Comparison of ENCODE assay signal across 8 mouse cellular contexts in the genomic region with DNA sequence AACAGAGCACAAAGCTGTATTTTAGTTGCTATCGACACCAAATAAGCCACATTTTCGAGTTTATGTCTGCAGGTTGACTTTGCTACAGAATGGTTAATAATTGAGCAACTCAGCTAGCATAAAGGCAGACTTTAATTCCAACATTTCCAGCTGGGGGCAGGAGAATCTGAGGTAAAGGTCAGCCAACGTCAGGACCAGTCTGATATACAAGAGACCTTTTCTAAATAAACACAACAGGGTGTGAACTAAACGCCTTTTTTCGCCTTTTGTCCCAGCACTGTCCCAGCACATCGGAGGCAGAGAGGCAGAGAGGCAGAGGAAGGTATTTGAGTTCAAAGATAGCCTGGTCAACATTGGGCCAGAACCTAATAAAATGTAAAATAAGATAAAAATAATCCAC. TPM values are rescaled to one million over a fixed set of nuclear protein-coding genes. Genes with fewer than 3 reads are reported as not detected.
DNase-seq lines count a peak whose midpoint lies in the region; ATAC-seq lines count a peak whose summit lies in the region.

No protein-coding gene starts in this region.

- H3K27ac ChIP-seq in hindbrain, embryonic 13.5 days = no peak overlapping the region

- ATAC-seq in hindbrain, embryonic 13.5 days (ENCODE audit: low FRiP score) = no peak
- no peak for ATAC-seq in activated CD4-positive, CD25-positive, alpha-beta regulatory T cell, adult 4 months

- H3K4me1 ChIP-seq in hindbrain, embryonic 13.5 days (replicated peaks) = peaks cover 10% of the 10 kb centered on the region

- H3K36me3 ChIP-seq in hindbrain, embryonic 13.5 days = peaks cover 5% of the 10 kb centered on the region

- 18% methylated on average over 6 of the region's 6 CpGs for WGBS in hindbrain, embryonic 13.5 days

- DNase-seq in 3T3-L1 (ENCODE audit: low read depth, low spot score) (peak; percentile 26), liver (peak; percentile 12)
- peak; percentile 13 for DNase-seq in Muller cell, postnatal 12 days (ENCODE audit: inconsistent ontology term)
- peak; percentile 74 for DNase-seq in yolk sac, embryonic 10.5 days (ENCODE audit: low spot score)
- no peak for DNase-seq in cerebellum, postnatal 25 days
- DNase-seq in frontal cortex, postnatal 36 days (ENCODE audit: low spot score in 2 of 2) = no peak

- H3K4me2 ChIP-seq in hindbrain, embryonic 13.5 days = peak overlapping the region; percentile 95

- peak overlapping the region; percentile 80 for H3K4me3 ChIP-seq in hindbrain, embryonic 13.5 days

- H3K9me3 ChIP-seq in hindbrain, embryonic 13.5 days = no peaks in the 10 kb centered on the region

- no peaks in the 10 kb centered on the region for H3K27me3 ChIP-seq in hindbrain, embryonic 13.5 days

- H3K9ac ChIP-seq in hindbrain, embryonic 13.5 days = peak overlapping the region; percentile 79

RNA-seq across cellular contexts. Expression of gene Spc25, which starts 0.8 kb away (rescaled TPM):
- polyA plus RNA-seq in hindbrain, embryonic 13.5 days (2015; fragmentation: Nextera tagmentation; extraction: Ambion mirVana) = 44.9 and 50.3 TPM in 2 replicates
- polyA plus RNA-seq in activated CD4-positive, CD25-positive, alpha-beta regulatory T cell, adult 4 months (2017; shearing (Covaris generic)) = 10 to 100 TPM; 23.4 to 23.7 TPM

RNA-seq across cellular contexts. Expression of gene G6pc2, which starts 5.7 kb away (rescaled TPM):
- 0.14 and 0.31 TPM in 2 replicates for polyA plus RNA-seq in hindbrain, embryonic 13.5 days (2015; fragmentation: Nextera tagmentation; extraction: Ambion mirVana)
- polyA plus RNA-seq in activated CD4-positive, CD25-positive, alpha-beta regulatory T cell, adult 4 months (2017; shearing (Covaris generic)) = not detected

Comparison
In these comparisons a context has a peak if more than half of its experiments do, and no peak if none do; other contexts are left out.
1. DNase-seq: peak in 3T3-L1 (single experiment), Muller cell, postnatal 12 days (single experiment), liver (single experiment) and yolk sac, embryonic 10.5 days (single experiment); none in cerebellum, postnatal 25 days (0 of 2) and frontal cortex, postnatal 36 days (0 of 2).